Mouse (Mus musculus) left cerebral cortex, adult 18-20 months (tissue): ENCODE measurements around the gene Mrpl12. TPM values are rescaled to one million over a fixed set of nuclear protein-coding genes. Genes with fewer than 3 reads are reported as not detected.

Experiments used
- DNase-seq, 2 experiments: peaks; one replicate each; pipeline ENCODE4 v3.0.0; 2021 to 2022; ENCODE audit warnings: low spot score in 2 of 2, mixed read lengths in 1 of 2
- long read RNA-seq, 2 experiments: library from polyadenylated mRNA; stranded (forward); transcript quantifications; one replicate each; pipeline ENCODE4 v2.0.0; 2021
- total RNA-seq, 2 experiments: library from RNA; stranded (reverse); gene quantifications; 2 replicates each; pipeline ENCODE4 v1.2.3; 2021

Mrpl12 gene
- 10 to 100 TPM; 64.4 to 74.4 TPM for total RNA-seq
- long read RNA-seq, experiment 1, transcript Mrpl12-201 (5 exons, 1,316 nt), result major isoform, 75 of 83 reads
- long read RNA-seq, experiment 1, partial matches to known transcripts, result 2 of 83 reads
- long read RNA-seq, experiment 1, other reads (novel, unspliced or antisense), result 3 of 83 reads
- long read RNA-seq, experiment 2, transcript Mrpl12-201 (5 exons, 1,316 nt), result major isoform, 55 of 61 reads
- long read RNA-seq, experiment 2, partial matches to known transcripts, result 2 of 61 reads
- long read RNA-seq, experiment 2, other reads (novel, unspliced or antisense), result 3 of 61 reads

DNA sequence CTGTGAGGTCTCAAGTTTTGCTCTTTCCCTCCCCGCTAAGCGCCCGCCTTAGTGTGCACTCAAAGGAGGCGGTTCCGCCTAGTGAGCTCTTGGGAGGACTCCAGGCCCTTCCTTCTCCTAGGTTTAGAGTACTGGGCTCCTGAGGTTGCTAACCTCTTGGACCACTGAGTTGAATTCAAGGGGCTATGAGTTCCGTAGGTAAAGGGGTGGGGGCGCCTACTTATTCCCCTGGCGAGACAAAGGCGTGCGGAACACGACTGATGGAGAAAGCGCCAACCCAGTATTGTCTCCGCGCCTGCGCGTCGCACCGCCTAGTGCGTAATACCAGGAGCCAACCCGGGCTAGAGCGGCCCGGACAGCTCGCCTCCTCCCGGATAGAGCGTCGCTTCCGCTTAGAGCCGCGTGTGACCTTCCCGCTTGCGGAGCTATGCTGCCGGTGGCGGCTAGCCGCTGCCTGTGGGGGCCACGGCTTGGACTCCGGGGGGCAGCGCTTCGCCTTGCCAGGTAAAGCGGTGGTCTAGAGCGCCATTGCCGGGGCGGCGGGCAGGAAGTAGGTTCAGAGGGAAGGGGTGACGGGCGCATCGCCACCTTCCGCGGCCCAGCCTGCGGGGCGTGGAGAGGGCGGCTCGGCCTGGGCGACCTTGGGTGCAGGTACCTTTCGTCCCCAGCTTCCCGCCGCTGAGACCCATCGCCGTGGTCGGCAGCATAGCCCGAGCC, at the start of gene Mrpl12:
Gene Mrpl12, plus strand, starts transcription at position 349 of the 717 bp plus-strand sequence.
- DNase-seq, result peak; percentile 87 to 90

DNA sequence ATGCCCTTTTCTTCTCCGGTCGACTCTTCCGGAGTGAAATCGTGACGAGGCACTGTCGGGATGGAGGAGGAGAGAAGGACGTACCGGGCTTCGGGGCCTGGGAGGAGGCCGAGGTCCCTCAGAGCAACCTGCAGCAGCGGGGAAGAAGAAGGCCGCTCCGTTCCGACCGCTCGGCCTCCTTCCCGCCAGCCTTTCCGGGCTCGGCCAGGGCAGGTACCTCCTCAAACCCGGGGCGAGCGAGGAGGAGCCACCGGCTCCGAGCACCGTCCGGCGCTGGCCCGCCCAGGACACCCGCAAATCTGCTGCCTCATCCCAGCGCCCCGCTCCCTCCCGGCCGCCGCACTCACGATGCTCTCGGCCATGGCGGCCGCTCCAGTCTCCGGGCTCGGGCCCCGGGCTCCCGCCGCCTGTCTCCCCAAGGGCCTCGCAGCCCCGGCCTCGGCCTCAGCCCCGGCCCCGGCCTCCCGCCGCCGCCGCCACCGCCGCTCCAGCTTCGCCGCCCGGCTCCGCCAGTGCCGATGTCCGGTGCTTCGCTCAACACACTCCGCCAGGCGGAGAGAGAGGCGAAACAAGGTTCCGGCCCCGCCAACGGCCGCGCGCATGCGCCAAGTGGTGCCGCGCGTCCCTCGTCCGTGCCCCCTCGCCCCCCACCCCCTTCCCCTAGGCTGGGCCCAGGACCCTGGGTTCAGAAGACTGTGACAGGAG, 47.1 kb upstream of the Mrpl12 start, which contains the start of gene Nploc4:
Gene Nploc4, minus strand, starts transcription at position 557 of the 705 bp plus-strand sequence.
- peak; percentile 87 for DNase-seq

DNA sequence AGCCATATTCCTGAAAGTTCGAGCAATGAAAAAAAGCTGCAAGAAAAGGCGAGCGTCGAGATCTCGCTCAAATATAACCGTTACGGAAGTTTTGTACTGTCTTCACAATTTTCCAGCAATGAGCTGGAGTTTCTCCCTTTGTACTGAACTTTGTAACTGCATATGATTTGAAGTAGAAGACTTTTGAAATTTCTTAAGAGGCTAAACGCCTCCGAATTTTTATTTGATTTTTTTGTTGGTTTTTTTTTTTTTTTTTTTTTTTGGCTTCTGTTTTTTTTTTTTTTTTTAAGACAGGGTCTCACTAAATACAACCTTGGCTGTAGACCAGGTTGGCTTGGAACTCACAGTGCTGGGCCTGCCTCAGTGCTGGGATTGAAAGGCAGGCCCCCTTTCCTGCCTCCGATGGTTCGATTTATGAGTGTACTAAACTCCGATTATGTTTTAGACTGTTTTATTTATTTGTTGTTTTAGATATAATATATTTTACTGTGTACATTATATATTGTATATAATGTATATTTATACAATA, 46.5 kb upstream of the Mrpl12 start:
- DNase-seq, result no peak

DNA sequence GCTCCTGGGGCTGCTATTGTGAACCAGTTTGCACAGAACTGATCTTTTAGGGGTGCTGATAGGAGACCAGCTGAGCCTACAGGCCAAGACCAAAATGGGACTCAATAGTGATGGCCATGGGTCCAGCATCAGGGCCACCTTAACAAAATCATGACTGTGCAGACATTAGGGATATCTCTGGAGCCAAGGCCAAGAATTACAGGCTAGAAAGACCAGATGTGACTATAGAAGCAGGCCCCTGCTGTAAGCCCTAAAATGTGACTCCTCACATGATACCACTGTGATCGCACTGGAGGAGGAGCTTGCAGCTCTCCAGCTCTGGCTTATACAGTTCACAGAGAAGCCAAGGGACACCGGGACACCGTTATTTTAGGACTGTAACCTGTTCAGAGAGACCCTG, 42.1 kb upstream of the Mrpl12 start, which contains the start of gene Tspan10:
Gene Tspan10, plus strand, starts transcription at position 301 of the 400 bp plus-strand sequence.
- no peak for DNase-seq

DNA sequence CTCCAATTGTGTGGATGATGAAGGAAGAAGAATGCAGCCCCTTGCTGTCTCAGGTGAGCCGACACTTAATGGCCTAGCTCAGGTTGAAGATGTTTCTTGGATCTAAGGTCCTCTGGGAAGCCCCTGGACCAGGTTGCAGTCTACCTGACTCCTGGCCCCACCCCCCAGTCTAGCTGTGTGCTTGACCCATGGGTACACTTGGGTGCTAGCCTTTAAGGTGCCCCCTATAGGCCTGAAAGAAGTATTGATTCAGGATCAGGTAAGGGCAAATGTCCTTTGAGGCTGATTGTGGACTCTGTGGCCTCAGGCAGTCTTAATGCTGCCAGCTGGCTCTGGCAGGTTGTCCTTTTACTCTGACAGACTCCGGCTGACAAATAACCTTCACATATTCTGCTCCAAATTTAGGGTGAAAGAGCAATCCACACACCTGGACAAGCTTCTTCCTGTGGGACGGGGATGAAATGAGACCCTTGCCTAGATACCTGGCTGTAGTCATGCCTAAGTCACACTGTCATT, 41.6 kb upstream of the Mrpl12 start:
- no peak for DNase-seq

DNA sequence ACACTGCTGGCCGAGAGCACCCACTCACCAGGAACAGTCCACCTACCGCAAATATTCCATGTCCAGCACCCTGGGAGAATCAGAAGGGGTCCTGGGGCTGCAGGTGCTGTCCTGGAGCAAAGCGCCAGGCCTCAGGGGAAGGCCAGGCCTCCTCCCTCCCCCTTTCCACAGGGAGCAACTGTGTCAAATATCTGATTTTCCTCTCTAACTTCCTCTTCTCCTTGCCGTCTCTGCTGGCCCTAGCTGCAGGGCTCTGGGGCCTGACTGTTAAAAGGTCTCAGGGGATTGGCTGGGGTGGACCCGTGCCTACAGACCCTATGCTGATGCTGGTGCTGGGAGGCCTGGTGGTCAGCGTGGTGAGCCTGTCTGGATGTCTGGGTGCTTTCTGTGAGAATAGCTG, 40.3 kb upstream of the Mrpl12 start:
- DNase-seq, result no peak

DNA sequence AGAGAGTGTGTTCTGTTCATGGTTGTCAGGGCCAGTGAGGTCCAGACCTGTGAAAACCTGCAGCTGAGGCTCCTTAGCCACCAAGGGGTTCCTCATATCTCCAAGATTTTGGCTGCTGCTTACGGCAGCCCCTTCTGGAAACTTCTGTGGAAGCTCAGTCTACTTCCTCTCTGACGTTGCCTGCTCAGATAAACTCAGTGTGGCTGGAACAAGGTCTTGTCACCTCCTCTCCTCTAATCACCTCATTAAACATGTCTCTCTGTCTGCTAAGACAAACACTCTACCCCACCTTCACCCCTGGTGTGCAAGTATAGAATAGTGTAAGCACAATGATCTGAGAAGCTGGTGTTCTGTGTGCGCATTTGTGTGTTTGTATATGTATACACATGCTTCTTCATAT, 38.9 kb upstream of the Mrpl12 start:
- no peak for DNase-seq

DNA sequence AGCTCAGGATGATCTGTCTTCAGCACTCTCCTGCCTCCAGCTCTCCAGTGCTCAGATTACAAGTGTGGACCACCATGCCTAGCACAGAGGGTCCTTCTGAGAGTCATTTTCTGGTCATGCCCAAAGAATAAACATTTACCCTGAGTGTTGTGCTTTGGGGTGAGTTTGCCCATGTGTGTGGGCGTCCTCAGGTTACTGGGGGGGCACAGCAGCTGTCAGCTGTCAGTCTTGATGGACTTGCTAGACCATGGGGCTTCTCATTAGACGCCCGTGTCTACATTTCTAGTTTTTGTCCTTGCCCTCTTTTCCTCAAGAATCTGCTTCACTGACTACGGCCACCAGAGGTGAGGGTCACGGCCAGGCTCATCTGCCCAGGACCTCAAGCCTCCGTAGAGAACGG, 37.2 kb upstream of the Mrpl12 start:
- DNase-seq, result no peak

DNA sequence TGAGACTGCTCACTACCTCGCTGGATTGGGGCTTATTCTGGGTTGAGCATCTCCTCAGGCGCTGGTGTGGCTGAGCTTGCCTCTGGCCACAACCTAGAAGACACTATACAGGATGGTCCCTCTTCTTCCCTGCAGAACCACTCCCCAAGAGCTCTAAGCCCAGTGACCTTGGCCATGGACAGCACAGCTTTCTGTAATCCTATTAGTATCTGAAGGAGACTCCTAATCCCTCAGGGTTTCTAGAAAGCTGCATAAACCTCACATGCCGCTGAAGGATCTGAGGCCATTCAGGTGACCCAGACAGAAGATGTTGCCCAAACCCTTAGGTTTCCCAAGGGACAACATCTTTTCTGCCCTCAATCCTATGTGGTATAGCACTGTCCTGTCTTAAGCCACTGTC, 32.2 kb upstream of the Mrpl12 start:
- DNase-seq, result no peak

DNA sequence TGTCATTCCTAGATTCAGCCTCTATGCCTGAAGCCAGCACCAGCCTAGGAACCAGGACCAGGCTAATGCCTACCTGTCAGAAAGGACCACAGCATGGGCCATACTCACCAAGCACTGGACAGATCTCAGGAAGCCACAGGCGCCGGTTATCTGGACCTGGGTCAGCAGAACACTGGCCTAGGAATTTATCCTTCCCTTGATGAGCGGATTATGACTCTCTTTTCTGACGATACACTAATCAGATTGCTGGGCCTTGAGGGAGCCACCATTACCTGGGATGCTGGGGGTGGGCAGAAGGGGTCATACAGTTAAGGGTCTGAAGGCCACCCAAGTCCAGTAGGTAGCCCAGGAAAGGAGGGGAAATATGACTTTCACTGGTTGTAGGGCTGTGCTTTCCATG, 31.1 kb upstream of the Mrpl12 start, which contains the start of gene Pde6g:
Gene Pde6g, minus strand, starts transcription at position 195 of the 400 bp plus-strand sequence.
- DNase-seq, result no peak

DNA sequence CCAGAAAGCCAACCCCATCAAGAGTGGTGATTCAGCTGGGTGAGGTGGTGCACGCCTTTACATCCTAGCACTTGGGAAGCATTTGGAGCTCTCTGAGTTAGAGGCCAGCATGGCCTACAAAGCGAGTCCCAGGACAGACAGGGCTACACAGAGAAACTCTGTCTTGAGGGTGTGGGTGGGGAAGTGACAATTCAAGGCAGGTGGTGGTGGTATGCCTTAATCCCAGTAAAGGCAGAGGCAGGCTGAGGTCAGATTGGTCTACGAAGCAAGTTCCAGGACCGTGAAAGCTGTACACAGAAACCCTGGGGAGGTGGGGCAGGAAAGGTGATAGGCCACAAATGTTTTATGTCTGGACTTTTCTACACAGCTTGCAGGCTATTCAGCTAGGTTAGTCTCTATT, 29.4 kb upstream of the Mrpl12 start:
- no peak for DNase-seq

DNA sequence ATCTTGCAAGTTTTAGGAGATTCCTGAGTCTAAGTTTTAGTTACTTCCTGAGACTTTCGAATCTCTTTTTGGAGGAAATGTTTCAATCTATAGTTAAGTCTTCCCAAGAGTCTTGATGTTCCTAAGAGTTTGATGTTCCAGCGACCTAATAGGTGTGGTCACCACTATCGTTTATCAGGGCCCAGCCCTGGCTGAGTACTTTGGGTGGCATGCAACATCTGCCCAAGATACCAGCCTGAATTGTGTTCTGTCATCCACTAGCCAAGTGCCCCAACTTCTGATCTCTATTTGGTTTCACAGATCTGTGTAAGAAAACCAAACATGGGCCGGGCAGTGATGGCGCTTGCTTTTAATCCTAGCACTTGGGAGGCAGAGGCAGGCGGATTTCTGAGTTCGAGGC, 29.0 kb upstream of the Mrpl12 start:
- no peak for DNase-seq

DNA sequence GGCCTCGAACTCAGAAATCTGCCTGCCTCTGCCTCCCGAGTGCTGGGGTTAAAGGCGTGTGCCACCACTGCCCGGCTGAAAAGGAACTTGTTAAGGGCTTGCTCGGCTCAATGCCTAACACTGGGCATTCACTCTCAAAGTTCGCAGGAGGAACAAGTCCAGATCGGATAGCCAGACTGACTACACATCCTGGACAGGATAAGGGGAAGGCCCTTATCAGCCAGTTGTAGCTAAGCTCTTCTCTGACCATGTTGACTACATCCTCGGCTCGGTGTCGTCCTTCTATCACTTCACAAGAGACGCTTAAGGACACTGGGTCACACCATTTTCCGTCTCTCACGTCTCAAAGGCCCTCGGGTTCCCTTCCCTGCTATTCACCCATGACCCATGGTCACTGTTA, 27.0 kb upstream of the Mrpl12 start:
- no peak for DNase-seq

DNA sequence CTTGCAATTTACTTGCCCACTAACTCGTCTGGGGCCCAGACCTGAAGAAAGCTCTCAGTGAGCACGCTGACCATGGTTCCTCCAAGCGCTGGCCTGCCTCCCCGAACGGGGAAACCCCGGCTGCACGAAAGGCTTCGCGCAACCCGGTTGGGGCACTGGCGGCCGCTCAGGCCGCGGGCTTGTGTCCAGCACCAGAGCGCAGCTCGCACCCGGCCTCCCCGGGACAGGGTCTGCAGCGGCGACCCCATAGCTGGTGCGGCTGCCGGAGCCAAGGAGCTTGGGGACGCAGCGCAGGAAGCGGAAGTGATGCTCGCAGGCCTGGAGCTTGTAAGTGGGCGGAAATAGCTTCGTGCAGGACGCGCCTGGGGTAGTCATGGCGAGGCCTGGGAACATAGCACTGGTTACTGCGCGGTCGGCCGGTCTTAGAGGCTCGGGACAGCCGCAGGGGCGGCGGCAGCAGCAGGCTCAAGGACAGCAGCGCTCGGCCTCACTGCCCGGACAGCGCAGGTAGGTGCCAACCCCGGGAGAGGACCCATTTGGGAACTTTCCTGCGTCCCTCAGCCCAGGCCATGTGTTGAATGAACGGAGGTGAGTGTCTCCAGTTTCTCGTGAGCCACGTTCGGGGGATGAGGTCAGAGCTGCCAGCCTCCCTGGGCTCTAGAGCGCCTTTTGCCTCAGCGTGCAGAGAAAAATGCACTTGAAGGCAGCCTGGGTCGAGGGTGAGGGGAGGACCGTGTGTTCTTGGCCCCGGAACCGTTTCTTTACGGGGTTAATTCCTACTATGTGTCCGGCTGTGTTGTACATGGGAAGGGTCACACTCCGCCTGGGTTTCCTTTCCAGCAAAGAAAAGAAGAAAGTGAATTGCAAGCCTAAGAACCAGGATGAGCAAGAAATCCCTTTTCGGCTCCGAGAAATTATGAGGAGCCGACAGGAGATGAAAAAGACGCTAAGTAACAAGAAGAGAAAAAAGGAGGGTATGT, 26.4 kb upstream of the Mrpl12 start, which contains the start of the genes Oxld1 and Ccdc137:
Gene Oxld1, minus strand, starts transcription at position 297 of the 980 bp plus-strand sequence.
Gene Ccdc137, plus strand, starts transcription at position 344 of the 980 bp plus-strand sequence.
- DNase-seq, result peak; percentile 72 to 80

DNA sequence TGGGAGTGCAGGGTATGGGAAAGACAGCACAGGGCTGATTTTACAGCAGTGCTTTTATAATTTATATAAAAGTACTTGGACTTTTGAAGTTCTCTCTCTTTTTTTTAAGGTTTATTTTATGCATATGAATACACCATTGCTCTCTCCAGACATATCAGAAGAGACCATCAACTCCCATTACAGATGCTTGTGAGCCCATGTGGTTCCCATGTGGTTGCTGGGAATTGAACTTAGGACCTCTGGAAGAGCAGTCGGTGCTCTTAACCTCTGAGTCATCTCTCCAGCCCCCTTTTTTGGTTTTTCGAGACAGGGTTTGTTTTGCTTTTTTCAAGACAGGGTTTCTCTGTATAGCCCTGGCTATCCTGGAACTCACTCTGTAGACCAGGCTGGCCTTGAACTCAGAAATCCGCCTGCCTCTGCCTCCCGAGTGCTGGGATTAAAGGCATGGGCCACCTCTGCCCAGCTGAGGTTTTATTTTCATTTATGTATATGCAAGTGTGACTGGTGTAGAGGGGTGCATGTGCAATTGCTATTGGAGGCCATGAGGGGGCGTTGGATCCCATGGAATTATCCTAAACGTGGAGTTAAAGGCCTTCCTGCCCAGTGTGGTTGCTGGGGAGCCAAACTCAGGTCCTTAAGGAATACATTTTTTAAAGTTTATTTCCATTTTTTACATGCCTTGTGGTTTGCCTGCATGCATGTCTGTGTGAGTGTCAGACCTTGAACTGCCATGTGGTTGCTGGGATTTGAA, 25.4 kb upstream of the Mrpl12 start:
- no peak for DNase-seq

DNA sequence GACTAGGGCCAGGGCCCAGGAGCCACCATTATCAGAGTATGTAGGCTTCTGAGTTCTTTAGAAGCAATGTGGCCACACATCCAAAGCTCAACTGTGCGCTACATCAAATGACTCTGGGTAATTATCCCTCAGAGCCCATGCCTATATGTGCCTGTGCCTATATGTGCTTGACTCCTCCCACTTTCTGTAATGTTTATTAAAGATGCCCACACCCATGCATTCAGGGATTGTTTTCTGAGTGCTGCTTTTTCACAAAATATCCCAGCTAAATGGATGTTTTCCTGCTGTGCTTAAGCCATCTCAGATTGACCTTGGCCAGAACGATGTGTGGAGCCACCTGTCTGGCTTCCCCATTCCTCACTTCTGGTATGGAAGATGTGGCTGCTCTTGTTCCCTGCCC, 20.9 kb upstream of the Mrpl12 start:
- DNase-seq, result no peak

DNA sequence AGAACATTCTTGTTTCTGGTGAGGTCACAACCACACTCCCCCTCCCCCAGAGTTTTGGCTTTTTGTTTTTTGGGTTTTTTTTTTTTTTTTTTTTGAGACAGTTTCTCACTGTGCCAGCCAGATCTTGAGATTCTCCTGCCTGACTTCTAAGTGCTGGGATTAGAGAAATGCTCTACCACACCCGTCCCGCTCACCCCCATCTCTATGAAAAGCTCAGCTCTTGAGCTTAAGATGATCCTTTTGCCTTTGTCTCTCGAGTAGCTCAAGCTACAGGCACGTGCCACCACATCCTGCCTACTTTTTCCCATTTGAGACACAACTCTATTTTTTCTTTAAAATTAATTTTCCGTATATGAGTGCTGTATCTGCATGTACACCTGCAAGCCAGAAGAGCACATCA, 20.0 kb upstream of the Mrpl12 start:
- DNase-seq, result no peak

DNA sequence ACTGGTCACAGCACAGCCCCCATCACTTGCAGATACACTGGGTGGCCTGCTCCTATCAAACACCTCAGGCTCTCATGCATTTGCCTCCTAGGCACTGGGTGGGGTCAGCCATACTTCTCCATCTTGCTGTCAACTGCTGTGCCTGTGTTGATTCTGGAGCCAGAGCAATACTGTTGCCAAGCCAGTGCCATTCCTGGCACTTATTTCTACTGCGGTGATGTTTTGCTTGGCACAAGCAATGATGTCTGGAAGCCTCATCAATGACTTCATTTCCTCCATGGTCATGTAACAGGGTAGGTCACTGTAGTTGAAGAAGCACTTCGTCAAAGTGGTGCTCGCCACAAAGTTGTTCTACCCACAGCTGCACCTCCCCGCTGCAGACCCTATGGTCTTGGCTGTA, 18.9 kb upstream of the Mrpl12 start:
- no peak for DNase-seq

DNA sequence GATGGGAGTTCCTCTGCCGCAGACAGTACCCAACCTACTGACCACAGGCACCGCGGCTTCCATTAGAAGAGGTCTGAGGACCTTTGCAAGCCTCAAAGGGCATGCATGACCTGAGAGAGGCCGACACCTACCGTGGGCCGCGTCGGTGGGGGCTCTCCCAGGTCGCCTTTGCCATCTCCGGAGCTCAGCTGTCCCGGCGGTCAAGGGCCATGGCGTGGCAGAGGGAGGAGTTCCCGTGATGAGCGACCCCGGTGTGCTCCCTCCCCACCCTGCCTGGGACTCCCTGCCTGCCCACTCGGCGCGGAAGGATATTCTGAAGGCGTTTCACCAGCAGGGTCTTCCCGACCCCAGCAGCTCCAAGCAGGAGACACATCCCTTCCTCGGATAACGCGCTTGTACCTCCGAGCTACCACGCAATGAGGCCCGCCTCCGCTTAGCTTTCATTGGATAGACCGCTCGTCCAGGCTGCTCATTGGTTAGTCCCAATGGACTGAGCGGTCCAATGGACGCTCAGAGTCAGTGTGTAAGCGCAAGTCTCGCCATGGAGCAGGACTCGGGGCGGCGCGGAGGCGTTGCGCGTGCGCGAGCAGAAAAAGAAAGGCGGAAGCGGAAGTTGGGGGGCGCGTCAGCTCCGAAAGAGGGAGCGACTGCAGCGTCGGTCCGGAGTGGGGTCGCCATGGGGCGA, 17.2 kb upstream of the Mrpl12 start, which contains the start of gene Arl16:
Gene Arl16, minus strand, starts transcription at position 557 of the 685 bp plus-strand sequence.
- DNase-seq, result peak; percentile 93 to 95
